Mouse (Mus musculus) thymus, postnatal 10 days (tissue): ENCODE measurements around the gene Mta2.
A peak's percentile ranks its signal among the peaks of the same experiment; 100 is the strongest.

ENCODE experiments used
- DNase-seq, 2 experiments: peaks; one replicate each; pipeline ENCODE4 v3.0.0; 2021; ENCODE audit warnings: low spot score in 2 of 2

Gene Mta2

DNA sequence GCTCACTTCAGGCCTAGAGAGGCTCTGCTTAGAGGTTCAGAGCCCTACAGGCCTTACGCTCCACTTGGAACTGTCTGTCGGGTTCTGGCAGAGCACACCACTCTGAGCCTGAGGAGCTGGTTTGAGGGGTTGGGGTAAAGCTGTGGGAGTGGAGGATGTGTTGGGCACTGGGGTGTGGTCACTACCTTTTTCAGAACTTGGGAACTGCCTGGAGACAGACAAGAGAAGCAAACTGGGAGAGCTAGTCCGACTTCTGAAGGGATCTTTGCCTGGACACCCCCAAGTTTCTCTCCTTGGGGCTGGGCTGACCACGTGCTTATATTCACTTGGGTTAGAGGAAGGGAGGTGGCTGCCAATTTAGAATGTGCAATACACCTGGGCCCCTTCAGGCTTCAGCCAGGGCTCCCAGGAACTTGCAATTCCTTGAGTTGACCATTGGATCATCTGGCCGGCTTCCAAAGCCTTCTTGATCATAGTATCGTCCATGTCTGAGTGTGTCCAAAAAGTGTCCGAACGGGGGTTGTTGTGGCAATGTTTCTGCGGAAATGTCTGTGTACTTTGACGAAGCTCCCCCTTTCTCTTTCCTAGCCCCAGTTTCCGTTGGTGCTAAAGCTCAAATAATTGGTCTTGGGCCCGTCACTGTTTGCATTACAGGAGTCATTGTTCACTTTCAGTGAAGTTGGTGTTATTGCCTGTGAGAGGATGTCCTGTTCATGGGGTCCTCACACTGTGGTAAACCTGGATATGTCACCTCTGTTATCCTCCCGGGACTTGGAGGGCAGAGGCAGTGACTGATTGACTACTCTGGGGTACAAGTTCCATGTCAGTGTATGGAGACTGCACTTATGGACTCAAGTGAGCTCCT lies 50.4 kb downstream of the Mta2 start:
- no peak for DNase-seq

DNA sequence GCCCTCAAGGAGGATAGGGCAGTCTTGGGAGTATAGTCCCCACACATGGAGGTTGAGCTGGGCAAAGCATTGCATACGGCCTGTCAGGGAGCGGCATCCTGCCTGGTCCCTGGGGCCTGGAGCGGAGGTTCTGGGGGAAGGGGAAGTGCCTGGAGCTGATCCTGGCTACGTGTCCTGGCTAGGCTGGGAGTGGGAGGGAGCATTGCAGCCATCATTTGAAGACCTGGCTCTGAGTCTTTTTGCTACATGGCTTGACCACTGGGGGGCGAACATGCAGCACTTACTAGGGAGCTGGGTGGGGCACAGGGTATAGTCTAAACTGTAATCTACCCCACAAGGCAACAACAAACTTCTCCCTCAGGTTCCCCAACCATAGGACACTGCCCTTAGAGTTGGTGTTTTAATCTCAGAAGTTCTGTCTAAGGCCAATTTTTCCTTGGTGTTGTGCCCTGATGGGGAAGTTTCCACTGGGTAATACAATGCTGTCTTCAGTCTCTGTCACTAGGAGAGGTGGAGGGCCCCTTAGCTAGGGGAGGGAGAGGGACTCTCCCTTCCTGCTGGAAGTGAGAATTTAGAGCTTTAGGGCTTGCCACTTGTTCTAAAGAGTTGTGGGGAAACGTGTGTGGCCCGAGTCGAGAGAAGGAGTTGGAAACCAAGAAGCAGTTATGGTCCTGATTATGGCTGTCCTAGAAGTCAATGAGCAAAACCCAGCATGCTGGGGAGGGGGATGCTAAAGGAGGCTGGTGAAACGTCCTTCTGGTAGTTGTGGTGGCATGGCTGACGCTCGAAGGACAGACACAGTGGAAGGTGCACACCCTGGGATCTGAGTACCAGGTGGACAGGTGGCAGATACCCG lies 51.3 kb downstream of the Mta2 start:
- peak; percentile 73 to 86 for DNase-seq

DNA sequence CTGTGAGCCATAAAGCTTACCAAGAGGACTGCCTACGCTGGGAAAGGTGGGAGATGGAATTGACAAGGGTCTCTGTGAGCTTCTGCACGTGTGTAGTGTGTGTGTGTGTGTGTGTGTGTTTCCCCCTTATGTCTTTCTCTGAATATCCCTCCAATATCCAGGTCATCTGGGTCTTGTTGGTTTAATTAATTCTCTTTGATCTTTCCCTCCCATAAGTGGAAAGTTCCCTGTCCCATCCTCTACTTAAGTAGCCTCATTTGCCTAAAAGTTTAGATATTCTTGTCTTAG lies 51.9 kb downstream of the Mta2 start:
- no peak for DNase-seq

DNA sequence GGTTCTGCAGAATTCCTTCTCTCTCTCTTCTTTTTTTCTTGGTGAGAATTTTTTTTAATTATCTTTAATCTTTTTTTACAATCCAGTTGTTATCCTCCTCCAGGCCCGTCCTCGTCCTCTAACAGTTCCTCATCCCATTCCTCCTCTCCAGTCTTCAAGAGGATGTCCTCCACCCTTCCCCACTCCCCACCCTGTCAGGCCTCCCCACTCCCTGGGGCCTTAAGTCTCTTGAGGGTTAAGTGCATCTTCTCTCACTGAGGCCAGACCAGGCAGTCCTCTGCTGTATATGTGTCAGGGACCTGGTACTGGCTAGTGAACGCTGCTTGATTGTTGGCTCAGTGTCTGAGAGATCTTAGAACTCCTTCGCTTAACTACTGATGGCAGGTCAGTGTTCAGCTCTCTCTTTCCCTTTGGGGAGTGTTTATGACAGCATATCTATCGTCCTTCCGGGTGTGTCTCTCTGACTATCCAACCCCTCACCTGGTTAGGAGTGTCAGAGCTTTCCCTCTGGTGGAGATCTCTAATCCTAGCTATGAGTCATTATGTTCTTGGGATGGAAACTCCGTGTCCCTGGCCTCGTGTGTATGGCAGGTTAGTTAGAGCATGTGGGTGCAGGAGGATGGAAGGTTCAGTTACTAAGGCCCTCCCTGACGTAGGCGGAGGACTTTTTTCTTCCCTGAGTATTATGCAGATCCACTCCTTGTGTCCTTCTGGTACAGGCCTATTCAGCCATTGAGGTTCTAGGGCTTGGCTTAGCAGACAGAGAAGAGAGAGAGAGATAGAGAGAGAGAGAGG lies 53.3 kb downstream of the Mta2 start:
- no peak for DNase-seq

DNA sequence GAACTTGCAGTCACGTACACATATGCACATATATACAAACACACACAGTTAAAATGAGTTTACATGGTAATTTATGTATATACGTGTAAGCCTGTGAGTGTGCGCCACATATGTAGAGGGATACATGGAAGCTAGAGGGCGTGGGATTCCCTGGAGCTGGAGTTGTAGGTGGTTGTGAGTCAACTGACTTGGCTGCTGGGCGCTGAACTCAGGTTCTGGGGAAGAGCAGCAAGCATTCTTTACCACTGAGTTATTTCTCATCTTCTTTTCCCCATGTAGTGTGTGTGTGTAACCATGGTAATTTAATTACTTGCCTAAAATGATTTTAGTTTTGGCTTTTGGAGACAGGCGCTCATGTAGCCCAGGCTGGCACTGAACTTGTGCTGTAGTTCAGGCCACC lies 54.9 kb downstream of the Mta2 start:
- no peak for DNase-seq

DNA sequence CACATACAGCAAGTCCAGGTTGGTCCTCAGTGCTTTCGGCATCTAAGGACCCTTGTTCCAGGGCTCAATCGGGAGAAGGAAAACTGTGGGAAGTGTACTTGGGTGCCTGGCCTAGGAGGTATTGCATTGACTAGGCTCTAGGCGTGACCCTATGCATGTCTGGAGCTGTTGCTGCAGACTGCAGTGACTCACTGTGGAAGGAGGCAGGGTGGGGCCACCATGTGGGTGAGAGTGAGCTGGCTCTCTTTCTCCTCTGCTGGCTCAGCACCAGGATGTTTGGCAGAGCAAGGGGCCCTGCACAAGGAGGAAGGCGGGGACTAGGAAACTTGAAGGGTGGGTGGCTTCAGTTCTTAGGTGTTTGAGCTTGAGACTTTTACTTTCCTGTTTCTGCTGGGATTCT lies 55.9 kb downstream of the Mta2 start:
- peak; percentile 74 to 77 for DNase-seq

DNA sequence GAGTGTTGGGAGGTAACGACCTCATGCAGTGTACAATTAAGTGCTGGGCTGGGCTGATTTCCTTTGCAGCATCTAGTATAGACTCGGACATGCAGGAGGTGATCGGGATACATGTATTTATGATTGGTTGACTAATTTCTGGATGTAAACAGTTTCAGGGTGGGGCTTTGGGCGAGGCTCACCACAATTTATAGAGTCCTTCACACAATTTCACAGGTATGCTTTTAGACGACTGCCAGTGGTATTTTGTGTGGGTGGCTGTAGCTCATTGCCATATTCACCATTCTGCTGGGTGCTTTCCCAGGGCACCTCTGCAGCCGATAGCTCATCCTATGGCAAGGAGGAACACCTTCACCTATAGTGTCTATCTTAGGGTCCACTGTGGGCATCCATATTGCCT lies 56.9 kb downstream of the Mta2 start:
- no peak for DNase-seq

DNA sequence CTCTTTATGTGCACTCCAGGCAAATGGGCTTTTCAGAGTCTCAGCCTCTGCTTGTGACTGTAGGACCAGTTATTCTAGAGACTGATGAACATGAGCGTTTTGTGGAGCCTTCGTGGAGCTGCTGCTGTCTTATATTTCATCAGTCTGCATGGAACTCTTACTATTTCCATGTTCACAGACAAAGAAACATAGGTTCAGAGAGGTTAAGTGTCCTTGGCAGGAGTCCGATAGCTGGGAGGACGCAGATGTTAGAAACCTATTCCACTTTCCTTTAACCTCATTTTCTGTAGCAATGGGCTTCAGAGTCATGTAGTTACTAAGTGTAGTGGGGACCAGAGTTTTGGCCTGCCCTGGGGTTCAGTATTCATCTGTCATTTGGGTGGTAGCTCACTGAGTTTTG lies 57.5 kb downstream of the Mta2 start:
- no peak for DNase-seq
